Comparison of ENCODE assay signal across 8 mouse cellular contexts in the genomic region with DNA sequence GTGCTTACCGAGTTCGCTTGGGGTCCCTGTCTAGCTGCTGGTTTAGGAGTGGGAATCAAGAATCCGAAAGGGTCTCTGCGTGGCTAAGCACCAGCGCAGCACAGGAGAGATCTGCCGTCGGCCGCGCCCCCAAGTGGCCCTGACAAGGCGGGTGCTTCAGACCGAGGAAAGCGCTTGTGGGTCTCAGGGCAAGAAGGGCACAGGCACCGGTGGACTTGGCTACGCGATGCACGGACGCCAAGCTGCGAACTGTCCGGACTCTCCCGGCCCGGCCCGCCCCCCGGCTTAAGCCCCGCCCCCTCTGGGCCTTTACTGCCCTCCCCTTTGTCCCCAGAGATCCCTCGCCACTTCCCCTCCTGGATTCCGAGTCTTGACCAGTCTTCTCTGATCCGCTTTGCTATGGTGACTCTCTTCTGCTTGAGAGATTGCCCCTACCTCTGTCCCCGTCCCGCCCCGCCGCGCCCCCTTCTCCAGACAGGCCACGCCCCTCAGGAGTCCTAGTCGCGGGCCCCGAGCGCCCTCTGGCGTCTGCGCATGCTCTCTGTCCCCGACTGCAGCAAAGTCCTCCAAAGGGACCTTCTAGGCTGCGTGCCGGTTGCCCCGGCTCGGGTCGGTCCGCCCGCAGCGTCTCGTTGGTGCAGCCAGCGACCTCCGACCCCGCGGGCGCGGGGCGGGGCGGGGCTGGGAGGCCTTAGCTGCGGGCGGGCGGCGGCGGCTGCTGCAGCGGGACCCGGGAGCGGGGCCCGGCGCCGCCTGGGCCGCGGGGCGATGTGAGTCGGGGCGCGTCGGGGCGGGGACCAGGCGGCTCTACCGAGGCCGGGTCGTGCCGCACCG. TPM values are rescaled to one million over a fixed set of nuclear protein-coding genes. Genes with fewer than 3 reads are reported as not detected.
DNase-seq lines count a peak whose midpoint lies in the region; ATAC-seq and TF ChIP-seq lines count a peak whose summit lies in the region.

A gene (minus strand): TSS at position 234 of the 834 bp plus-strand sequence.

- H3K79me2 ChIP-seq in liver, adult 2 months (ENCODE audit: control insufficient read depth, insufficient read depth, low read length) = no peaks in the 10 kb centered on the region; the same call in 1 of the 2 replicates

- H3K4me2 ChIP-seq in heart, embryonic 13.5 days = peak within 1 kb of the TSS; percentile 95
- peak within 1 kb of the TSS; percentile 75 for H3K4me2 ChIP-seq in kidney, postnatal 0 days (ENCODE audit: low read length)

- WGBS in heart, embryonic 13.5 days = under 1% methylated on average over 81 of the region's 82 CpGs
- WGBS in kidney, postnatal 0 days = under 1% methylated on average over 82 of the region's 82 CpGs
- WGBS in liver, adult 2 months = under 1% methylated on average over 77 of the region's 82 CpGs

- peak; percentile 97 for DNase-seq in CD4-positive, CD25-positive, alpha-beta regulatory T cell, adult 2 months (ENCODE audit: low read depth, low spot score)
- DNase-seq in kidney, postnatal 0 days (ENCODE audit: low spot score) = peak; percentile 97
- peak; percentile 84 for DNase-seq in liver, adult 2 months (ENCODE audit: extremely low read depth, low read depth, low spot score)
- DNase-seq in spleen, postnatal 36 days (ENCODE audit: low spot score in 2 of 2) = peak; percentile 91 to 94

- peak; percentile 87 for ATAC-seq in erythroid progenitor cell, adult 5-6 weeks (replicated peaks; ENCODE audit: low FRiP score, poor library complexity, severe bottlenecking)
- peak; percentile 93 for ATAC-seq in heart, embryonic 13.5 days (ENCODE audit: extremely low read depth, insufficient number of reproducible peaks, low FRiP score, low TSS enrichment)
- peak; percentile 94 for ATAC-seq in kidney, postnatal 0 days (replicated peaks; ENCODE audit: low FRiP score, low read depth)
- peak; percentile 81 for ATAC-seq in monocyte, adult 5-6 weeks (replicated peaks; ENCODE audit: insufficient number of reproducible peaks, low FRiP score, low TSS enrichment, poor library complexity, severe bottlenecking)

- peak within 1 kb of the TSS; percentile 78 for H3K4me3 ChIP-seq in brown adipose tissue, adult 24 weeks (ENCODE audit: insufficient read depth, low read depth, low read length)
- peak within 1 kb of the TSS; percentile 81 for H3K4me3 ChIP-seq in heart, embryonic 13.5 days
- peak within 1 kb of the TSS; percentile 87 for H3K4me3 ChIP-seq in kidney, postnatal 0 days (replicated peaks; ENCODE audit: low read depth, low read length)
- peak within 1 kb of the TSS; percentile 72 for H3K4me3 ChIP-seq in liver, adult 2 months (ENCODE audit: insufficient read depth, low read depth, low read length)

- TF ChIP-seq POLR2A in liver, adult 2 months (IDR thresholded peaks at IDR 0.05; ENCODE audit: extremely low read depth, insufficient read depth, low read length) = 0 out of 2 replicates have a peak, but pooled peaks have one; percentile 33

- TF ChIP-seq CTCF in kidney, postnatal 0 days (IDR thresholded peaks at IDR 0.05; ENCODE audit: low read depth) = peak; percentile 85
- peak; percentile 85 for TF ChIP-seq CTCF in liver, adult 2 months (IDR thresholded peaks at IDR 0.05; ENCODE audit: low read depth, low read length)

- H3K9me3 ChIP-seq in heart, embryonic 13.5 days = no peaks in the 10 kb centered on the region
- no peaks in the 10 kb centered on the region for H3K9me3 ChIP-seq in kidney, postnatal 0 days (replicated peaks; ENCODE audit: low read length)

- peak within 1 kb of the TSS; percentile 73 for H3K27ac ChIP-seq in brown adipose tissue, adult 24 weeks (replicated peaks; ENCODE audit: low read depth, low read length)
- peak within 1 kb of the TSS; percentile 69 for H3K27ac ChIP-seq in heart, embryonic 13.5 days (replicated peaks)
- peak within 1 kb of the TSS; percentile 74 for H3K27ac ChIP-seq in kidney, postnatal 0 days
- peak within 1 kb of the TSS; percentile 81 for H3K27ac ChIP-seq in liver, adult 2 months (replicated peaks; ENCODE audit: insufficient read depth, low read depth, low read length)

- peaks cover 44% of the 10 kb centered on the region for H3K27me3 ChIP-seq in heart, embryonic 13.5 days (replicated peaks)
- H3K27me3 ChIP-seq in kidney, postnatal 0 days (ENCODE audit: insufficient read depth, low read length) = no peaks in the 10 kb centered on the region
- H3K27me3 ChIP-seq in liver, adult 2 months (ENCODE audit: control insufficient read depth, insufficient read depth, low read length) = no peaks in the 10 kb centered on the region

- peak within 1 kb of the TSS; percentile 94 for H3K9ac ChIP-seq in heart, embryonic 13.5 days
- H3K9ac ChIP-seq in kidney, postnatal 0 days (ENCODE audit: low read depth, low read length) = peak within 1 kb of the TSS; percentile 84
- peak within 1 kb of the TSS; percentile 88 for H3K9ac ChIP-seq in liver, adult 2 months (ENCODE audit: low read depth, low read length)

- H3K36me3 ChIP-seq in heart, embryonic 13.5 days = peaks cover 8% of the 10 kb centered on the region
- peaks cover 4% of the 10 kb centered on the region; the same call in 1 of the 2 replicates for H3K36me3 ChIP-seq in kidney, postnatal 0 days (ENCODE audit: insufficient read depth, low read length)
- no peaks in the 10 kb centered on the region for H3K36me3 ChIP-seq in liver, adult 2 months (ENCODE audit: control insufficient read depth, insufficient read depth, low read length)

- no peaks in the 10 kb centered on the region for H3K4me1 ChIP-seq in brown adipose tissue, adult 24 weeks (ENCODE audit: control insufficient read depth, insufficient read depth, insufficient read length, low read length)
- peaks cover 17% of the 10 kb centered on the region for H3K4me1 ChIP-seq in heart, embryonic 13.5 days
- H3K4me1 ChIP-seq in kidney, postnatal 0 days (replicated peaks; ENCODE audit: insufficient read depth, low read length) = peaks cover 5% of the 10 kb centered on the region; the same call in 1 of the 2 replicates
- H3K4me1 ChIP-seq in liver, adult 2 months (ENCODE audit: control insufficient read depth, insufficient read depth, low read length) = peaks cover 6% of the 10 kb centered on the region

RNA-seq across cellular contexts. Expression of the gene that starts here (rescaled TPM):
- polyA plus RNA-seq in brown adipose tissue, adult 24 weeks (2012; ENCODE audit: insufficient read depth, insufficient read length, missing spikeins) = 3.5 and 3.6 TPM in 2 replicates
- total RNA-seq in erythroid progenitor cell, adult 5-6 weeks (2015; ENCODE audit: low replicate concordance) = not detected in 2 replicates
- not detected in 2 replicates for total RNA-seq in erythroid progenitor cell, adult 5-6 weeks (2017; ENCODE audit: low replicate concordance)
- polyA plus RNA-seq in heart, embryonic 13.5 days (2015; fragmentation: Nextera tagmentation; extraction: Ambion mirVana) = 0.43 and 0.78 TPM in 2 replicates
- 1.1 and 1.2 TPM in 2 replicates for polyA plus RNA-seq in kidney, postnatal 0 days (2015; fragmentation: Nextera tagmentation; extraction: Ambion mirVana)
- total RNA-seq in liver, adult 2 months (2014; rRNA removed) = 1.9 and 2.0 TPM in 2 replicates
- polyA plus RNA-seq in liver, adult 2 months (2012; rRNA removed) = 7.9 and 9.9 TPM in 2 replicates
- not detected in 3 replicates for total RNA-seq in monocyte, adult 5-6 weeks (2017)

Comparison
In these comparisons a context has a peak if more than half of its experiments do, and no peak if none do; other contexts are left out.
1. Peak in every context shown above with its lines: DNase-seq, ATAC-seq, H3K4me3 ChIP-seq and H3K27ac ChIP-seq.
2. Peak in ATAC-seq in erythroid progenitor cell, adult 5-6 weeks; RNA of the gene not detected or under 1 TPM.
3. Peak in ATAC-seq, H3K4me3 ChIP-seq, H3K27ac ChIP-seq, H3K9ac ChIP-seq and H3K4me2 ChIP-seq in heart, embryonic 13.5 days; RNA of the gene not detected or under 1 TPM.
4. Peak in ATAC-seq in monocyte, adult 5-6 weeks; RNA of the gene not detected or under 1 TPM.